Mouse (Mus musculus) gastrocnemius, postnatal 10 days (tissue): ENCODE measurements at regions not wholly inside any gene's neighbourhood (a gene's known extent, or its start where the extent isn't known, plus 50 kb on each side); places are given as distances from the start of the nearest gene placed in this dataset.

Experiments
- DNase-seq: peaks from one replicate; pipeline ENCODE4 v3.0.0; 2021; ENCODE audit warnings: mixed read lengths

DNA sequence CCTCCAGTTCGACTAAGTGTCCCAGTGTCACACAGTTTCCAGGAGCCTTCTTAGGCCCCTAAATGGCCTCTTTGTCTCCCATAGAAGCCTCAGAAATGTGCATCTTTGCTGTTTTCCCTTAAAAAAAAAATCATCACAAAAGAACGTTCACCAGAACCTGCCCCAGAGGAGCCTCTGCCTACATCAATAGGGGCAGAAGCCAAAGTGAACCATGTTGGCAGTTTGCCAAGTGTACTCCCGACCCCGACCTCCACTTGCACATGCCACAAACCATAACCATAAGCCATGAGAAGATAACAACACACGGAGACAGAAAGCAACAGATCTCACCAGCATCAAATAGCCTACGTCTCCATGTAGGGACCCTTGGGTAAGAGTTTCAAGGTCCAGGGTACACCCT is 388.4 kb downstream of the Nedd1 start:
- DNase-seq = no peak

DNA sequence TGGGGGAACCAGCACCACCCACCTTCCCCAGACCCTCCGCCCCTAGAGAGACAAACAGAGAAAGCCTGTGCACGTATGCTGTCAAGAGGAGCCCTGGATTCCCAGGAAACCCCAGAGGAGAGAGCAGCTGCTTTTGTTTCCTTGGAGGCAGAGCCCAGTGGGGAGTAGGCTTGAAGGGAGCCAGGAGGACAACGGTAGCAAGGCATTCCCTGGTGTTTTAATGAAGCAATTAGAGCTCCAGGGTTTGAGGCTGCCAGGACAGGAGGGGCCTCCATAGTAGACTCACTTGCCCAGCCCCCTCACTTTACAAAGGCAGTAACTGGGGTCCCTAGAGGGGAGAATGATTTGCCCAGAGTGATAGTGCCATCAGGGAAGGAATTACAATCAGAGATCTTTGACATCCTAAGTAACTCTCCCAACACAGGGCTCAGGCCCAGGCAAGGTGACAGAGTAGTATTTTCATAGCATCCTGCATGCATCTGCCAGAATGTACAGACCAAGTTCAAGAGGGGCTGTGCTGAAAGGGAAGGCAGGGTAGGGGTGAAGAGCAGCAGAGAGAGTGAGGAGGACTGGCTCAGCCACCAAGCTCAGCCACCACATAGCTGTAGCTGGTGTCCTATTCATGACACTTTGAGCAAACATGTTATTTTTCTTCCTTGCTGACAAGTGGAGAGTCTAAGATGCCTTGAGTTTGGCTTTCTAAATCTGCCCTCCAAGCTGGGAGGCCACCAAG is 389.0 kb downstream of the Nedd1 start:
- DNase-seq = no peak

DNA sequence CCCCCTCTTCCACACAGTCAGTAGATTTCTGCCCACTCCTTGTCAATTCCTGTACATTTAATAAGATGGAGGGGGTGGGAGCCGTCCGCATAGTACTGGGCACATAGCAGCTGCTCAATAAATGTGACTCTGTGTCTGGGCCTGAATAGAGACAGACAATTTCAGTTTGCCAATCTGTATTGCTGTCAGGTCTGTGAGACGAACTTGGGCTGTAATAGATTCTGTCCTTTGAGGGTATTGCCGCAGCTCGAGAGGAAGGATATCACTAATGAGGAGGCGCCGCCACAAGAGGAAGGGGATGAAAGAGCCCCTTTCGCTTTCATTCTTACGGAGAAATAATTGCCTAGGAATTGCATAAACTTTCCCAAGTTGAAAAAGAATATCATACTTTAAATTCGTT is 392.1 kb downstream of the Nedd1 start:
- DNase-seq = no peak

DNA sequence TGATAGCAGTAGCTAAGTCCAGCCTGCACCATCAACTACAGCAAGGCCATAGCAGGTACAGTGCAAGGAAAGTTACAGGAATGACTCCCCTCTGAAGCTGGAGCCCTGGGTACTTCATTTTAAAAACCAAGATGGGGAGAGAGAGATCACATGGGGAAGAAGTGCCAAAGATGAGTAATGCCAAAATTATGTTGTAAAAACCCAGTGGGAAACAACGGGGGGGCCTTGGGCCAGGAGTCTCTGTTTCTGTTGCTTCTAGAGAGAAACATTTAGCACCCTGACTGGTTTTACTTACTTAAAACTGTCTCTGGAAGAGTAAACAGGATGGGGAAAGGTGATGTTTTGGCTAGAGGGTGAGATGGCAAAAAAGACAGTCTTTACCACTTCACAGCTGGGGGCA is 392.6 kb downstream of the Nedd1 start:
- no peak for DNase-seq

DNA sequence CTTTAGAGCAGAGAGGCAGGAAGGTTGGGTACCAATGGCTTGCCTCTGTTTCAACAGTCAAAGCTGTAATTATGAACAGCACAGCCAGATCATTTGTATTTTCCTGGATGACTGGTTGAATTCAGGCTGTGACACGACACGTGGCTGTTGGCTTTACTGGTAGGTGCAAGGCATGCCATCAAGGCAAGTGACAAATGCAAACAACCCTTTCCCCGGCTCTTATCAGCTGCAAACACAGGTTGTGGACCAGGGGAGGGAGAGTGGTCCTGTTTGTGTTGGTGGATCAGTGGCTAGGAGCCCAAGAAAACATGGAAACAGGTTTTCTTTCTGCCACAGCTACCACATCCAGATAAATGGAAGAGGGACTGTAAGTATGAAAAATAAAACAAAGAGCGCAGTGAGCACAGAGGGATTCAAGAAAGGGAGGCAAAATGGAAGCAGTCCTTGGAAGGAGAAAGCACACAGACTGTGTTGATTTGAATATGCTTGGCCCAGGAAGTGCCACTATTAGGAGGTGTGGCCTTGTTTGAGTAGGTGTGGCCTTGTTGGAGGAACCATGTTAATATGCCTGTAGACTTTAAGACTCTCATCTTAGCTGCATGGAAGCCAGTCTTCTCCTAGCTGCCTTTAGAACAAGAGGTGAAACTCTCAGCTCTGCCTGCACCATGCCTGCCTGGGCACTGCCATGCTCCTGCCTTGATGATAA is 396.8 kb downstream of the Nedd1 start:
- DNase-seq = no peak

DNA sequence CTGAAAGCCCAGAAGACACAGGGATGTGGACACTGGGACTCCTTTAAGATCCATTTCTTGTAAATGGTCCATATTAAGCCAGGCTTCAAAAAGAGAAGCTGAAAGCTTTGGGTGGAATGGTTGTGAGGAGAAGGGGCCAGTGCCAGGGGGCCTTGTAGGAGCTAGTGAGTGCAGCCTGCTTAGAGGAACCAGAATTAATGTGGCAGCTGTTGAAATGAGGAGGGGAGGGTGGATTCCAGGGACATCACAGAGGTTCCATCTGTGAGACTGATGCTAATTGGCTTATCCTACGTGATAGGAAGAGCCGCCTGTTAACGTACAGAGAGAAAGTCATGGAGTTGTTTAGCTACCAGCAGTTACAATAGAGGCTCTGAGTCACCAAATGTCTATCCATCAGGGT is 407.6 kb downstream of the Nedd1 start:
- no peak for DNase-seq

DNA sequence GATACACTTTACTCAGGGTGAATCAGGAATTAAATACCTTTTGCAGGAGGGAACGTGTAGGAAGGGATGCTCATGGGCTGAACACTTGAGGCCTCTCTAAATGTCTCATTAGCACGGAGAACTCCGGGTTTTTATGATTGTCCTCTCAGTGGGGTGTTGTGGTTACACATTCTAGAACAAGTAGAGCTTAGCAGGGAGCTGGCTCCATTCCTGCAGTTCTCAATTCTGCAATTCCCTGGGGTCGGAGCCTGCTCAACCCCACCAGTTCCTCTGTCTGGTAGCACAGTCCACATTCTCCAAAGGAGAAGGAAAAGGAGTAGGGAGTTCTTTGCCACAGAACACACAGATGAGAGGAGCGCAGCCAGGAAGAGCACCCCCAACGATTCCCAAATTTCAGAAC is 409.9 kb downstream of the Nedd1 start:
- DNase-seq = no peak

DNA sequence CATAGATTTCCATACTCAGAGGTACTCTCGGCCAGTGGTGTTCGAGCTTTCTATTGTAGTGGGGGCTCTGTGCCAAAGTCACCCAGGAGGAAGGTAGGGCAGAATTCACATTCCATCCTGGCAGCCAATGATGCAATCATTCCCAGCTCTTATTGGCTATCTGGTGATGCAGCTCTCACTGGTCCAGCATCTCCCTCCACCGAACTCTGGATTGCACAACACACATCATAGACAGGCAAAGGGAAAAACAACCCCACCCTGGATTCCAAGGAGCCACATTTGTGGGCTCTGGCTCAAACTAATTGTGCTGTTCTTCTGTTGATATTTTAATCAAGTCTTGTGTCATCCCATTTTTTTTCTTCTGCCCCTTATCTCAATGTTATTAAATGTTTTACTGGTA is 413.6 kb downstream of the Nedd1 start:
- DNase-seq = no peak

DNA sequence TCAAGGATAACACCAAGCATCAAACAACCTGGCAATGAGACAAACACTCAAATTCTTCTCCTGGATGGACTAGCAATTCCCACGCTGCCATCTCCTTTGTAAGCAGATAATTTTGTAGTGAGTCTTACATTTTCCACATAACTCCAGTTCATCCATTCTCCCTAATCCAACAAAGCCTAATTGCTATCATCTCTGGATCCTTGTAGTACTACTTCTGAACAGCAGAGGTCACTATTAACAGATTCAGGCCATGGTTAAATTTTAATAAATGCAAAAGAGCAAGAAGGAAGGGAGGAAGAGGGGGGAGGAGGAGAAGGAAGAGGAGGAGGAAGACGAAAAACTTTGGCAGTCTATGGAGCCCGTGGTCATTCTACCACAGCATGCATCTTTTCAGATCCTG is 414.4 kb downstream of the Nedd1 start:
- DNase-seq = no peak

DNA sequence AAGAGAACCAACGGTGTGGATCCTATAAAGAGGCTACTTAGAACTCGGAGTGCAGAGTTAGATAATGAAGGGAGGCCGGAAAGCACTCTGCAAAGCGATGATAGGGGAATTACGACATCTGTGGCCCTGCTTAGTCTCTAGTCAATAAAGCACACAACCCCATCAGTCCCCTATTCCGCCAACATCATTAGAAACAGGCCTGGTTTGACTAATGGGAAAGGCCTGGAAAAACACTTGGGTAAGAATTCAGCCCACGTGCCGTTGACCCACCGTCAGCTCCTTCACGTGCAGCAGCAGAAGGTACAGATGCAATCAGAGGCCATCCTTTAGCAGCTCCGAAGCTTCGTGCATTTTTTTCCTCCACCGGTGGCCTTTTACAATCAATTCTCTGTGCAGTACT is 423.5 kb downstream of the Nedd1 start:
- DNase-seq = no peak

DNA sequence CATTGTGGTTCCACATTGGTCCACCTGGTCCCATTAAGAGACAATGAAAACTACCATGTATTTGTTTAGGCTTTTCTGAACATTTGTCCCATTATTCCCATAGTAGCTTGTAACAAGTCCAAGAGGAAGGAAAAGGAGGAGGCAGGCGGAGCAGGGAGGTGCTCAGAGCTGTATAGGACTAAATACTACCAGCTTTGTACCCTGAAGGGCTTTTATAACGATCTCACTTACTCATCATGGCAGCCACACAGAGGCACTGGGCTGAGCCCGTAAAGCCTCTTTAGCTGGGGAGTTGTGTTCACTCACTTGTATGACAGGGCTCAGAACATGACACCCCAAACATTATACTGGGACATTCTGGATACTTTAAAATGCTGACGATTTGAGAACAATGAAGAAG is 425.4 kb downstream of the Nedd1 start:
- no peak for DNase-seq

DNA sequence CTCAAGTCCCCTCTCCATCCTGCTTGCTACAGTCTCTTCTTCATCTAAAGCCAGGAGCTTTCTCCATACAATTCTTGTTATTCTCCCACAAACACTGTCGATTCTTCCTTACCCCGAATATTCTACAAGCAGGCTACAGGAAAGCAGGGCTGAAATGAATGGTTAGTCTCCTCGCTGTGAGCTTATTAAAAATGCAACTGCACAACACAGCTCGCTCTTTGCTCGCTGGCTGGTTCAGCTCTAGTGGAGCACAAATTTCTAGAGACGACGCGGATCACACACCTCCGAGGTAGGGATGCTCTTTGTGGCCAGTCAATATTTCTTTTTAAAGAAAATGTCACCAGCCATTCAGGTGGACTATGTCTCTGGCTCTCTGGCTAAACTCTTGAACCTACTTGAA is 425.9 kb downstream of the Nedd1 start:
- DNase-seq = no peak

DNA sequence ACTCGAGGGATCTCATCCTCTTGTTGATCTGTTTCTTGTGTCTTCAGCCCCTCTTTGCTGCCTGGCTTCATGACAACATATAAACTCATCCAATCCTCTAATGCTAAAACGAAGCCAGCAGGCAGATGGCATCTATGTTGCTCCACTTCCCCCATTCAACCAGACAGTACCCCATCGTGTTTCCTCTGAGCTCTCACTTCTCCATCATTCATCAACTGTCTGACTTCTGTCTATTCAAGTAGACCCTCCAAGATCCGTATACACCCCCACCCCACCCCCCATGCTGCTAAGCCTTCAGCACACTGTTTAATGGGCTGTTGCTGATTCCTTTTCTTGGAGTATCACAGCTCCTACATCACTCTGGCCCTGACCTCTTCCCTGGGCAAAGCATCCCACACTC is 429.0 kb downstream of the Nedd1 start:
- no peak for DNase-seq

DNA sequence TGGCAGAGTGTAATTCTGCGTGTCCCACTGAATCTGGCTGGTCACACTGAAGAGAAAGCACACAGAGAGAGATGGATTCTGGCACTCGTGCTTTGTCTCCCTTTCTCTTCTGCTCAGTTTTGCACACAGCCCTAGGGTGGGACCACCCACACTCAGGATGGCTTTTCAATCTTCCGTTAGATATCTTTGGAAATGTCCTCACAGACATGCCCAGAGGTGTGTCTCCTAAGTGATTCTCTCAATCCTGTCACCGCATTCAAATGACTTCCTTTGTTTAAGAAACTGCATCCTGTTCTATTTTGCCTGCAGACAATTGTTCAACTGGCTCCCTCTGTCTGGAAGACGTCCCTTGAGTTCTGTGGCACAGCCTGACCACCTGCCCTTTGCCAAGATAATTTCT is 433.0 kb downstream of the Nedd1 start:
- no peak for DNase-seq

DNA sequence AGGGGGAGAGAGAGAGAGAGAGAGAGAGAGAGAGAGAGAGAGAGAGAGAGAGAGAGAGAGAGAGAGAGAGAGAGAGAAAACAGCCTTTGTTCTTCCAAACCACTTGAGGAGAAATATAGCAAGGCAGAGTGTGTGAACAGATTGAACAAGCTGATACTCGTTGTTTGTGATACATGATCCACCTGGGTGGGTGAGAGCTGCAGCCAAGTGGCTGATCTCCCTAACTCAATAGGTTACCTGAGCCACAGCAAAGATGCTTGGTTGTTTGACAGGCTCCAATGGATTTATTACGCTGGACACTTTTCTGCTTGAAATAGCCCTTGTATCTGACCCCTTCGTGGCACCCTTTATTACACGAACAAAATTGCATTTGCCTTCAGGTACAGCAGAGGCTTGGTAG is 438.0 kb downstream of the Nedd1 start:
- DNase-seq = no peak

DNA sequence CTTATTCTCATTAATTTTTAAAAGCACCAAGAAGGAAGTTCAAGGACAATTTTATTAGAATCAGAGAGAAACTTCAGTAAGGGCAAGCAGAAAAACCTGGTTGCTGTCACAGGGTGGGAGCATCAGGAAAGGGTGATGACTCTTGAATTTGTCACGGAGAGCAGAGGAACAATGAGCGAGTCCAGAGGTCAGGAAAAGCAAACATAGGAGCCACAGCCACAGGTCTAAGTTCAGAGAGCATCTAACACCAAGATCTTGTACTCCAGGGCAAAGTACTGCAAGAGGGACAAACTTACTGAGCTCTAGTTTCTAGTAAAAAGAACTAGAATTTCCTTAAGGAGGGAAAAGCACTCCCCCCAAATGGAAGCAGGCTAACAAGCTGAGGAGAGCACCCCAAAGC is 444.2 kb downstream of the Nedd1 start:
- no peak for DNase-seq

DNA sequence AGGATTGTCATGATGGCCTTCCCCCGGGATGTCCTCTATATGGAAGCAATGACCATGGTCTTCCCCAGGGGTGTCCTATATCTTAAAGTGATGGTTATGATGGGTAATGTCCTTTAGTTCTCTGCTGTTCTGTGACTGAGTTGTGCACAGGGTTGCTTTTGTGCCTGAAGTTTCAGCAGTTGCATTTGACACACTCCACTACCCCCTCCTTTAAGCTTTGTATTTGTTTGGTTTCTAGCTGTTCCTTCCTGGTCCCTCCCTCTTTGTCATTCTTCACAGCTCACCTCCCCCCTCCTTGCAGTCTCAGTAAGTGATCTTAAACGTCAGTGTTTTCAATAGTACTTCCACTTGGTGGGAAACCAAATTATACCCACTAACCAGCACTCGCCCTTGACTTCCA is 464.4 kb downstream of the Nedd1 start:
- DNase-seq = no peak

DNA sequence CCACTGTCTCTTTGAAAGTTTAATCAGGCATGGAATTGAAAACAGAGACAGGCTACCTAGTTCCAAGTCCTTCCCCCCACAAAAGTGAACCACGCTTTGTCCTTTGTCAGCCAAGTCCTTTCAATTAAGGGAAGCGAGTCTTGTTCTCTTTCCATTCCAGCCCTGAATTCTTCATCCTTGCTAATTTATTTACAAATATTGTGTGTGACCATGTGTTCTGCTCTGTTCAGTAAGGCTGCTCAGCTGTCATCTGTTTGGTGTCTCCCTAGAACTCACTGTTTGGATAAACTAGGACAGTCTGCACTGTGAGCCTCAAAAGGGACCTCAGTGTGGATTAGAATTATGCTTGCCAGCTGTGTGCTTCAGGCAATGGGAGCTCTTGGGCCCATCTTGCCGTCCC is 473.6 kb downstream of the Nedd1 start:
- no peak for DNase-seq

DNA sequence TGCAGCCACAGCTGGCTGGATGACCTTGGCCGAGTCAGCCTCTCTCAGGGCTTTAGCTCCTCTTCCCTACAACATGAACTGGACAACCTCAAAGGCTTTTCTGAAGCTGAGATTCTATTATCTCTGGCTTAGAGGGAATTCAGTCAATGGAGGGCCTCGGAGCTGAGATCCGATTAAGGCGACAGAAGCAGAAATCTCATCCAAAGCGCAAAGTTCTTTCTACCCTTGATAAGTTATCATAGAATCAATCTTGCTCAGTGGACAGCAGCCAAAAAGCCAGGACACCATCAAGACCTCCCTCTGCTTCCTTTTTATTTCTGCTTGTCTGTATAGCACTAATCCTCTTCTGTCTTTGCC is 474.8 kb downstream of the Nedd1 start:
- no peak for DNase-seq

DNA sequence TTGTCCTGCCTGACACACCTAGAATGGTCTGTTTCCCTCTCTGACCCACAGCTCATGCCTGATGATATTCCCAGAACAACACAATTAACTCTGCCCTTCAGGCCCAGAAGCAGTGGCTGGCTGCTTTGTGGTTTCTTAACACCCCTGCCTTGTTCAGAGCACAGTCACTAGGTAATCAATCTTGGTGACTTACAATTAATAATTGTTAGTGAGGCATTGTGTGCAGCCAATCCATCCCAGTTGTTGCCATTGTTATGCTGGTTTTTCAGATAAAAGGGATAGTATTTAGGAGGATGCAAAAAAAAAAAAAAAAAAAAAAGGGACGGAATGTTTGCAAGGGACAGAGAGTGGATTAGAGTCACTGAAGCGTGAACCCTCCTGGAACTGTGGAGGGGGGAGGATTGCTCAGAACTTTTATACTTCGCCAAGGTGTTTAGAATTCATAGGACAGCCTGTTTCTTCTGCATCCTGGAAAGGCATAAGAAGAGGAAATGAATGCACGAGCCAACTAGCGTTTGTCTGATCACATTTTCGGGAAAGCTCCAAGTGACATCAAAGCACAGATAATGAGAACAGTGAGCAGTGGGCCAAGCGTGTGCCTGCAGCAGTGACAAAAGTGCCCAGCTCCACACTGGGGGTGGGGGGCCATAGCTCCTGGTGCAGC is 475.3 kb downstream of the Nedd1 start:
- no peak for DNase-seq

DNA sequence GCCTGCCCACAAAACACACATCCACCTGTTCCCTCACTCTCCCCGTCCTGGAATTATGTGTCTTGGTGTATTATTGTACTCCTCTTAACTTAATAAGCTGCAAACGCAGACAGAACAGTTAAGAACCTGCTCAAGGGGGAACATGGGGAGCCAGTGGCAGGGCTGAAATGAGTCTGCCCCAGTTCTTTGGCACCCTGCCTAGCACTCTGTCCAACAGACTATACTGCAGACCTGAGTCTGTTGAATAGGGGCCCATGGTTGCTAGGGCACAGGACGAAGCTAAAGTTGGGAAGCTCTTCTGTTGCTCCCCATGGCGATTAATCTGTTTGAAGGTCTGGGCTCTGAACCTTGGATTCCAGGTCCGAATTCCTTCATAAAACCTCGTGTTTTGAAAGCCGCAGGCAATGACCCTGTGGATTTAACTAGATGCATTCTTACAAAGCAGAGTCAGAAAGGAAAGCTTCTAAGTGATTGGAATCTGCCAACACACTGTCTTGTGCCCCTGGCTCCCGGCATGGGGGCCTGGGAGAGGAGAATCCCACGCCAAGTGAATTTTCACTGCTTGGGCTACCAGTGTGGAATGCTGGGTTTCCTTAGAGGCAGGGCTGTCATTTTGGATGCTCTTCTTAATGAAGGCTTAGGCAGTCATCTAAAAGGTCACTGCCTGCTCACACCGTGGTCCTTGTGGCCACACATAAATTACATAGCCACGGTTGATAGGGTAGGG is 479.3 kb downstream of the Nedd1 start:
- DNase-seq = peak; percentile 23

DNA sequence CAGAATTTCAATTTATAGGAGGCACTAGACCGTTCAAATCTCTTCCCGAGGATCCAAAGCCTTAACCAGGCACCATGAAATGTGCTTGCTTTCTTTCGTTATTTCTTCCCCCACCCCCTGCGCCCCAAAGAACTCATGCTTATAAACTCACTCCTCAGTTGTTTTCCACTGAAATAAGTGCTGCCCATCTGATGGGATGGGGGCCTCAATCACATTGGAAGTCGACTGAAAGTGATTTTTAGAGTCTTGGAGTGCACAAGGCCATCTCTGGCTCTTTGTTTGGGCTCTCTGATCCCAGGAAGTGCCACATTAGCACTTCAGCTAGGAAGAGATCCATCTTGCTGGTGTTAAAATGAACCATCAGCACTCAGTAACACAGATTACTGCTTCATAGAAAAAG is 484.3 kb downstream of the Nedd1 start:
- DNase-seq = no peak

DNA sequence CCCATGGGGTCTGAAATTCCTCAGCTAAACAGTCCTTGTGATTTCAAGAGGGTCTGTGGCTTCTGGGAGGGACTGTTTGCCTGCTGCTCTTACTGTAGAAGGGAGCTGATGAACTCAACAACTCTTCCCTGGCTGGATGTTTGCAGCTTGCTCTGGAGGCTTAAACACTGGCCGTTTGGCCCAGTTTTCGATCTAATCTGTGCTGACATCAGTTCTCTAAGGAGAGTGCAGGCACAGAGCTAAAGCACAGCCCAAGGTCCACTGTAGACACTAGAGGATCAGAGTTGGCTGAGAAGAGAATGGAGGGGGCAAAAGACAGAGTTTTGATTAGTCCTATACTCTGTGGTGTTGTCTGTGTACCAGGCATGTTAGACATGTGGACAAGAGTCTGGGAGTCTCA is 490.1 kb downstream of the Nedd1 start:
- DNase-seq = no peak
